ENCODE assay signal across 7 mouse cellular contexts in the genomic region with DNA sequence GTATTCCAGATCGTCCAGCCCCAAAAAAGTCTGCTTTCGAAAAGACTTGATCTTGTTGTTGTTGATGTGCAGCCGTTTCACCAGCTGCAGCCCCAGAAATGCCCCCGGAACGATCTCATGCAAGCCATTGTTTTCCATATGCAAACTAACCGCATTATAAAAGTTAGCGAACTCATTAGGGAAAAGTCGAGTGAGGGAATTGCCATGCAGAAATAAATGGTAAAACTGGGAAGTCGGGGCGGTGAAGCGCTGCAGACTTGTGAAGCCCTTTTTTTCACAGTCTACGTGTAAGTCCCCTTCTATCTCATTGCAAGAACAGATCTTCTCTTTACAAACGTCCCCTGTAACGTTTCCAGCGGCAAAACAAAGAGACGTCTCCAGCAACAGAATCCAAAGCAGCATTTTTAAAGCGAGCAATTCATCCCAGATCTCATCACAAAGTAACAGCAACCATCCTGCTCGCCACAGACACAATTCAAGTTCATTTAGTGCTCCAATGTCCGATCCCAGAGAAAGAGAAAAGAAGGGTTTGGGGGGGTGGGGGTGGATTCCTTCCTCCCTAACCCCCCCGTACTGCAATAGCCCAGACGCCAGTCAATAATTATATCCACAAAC. TPM values are rescaled to one million over a fixed set of nuclear protein-coding genes. Genes with fewer than 3 reads are reported as not detected.
DNase-seq lines count a peak whose midpoint lies in the region; ATAC-seq lines count a peak whose summit lies in the region.

No protein-coding gene starts in this region.

- H3K36me3 ChIP-seq in lung, embryonic 15.5 days = no peaks in the 10 kb centered on the region
- no peaks in the 10 kb centered on the region for H3K36me3 ChIP-seq in forebrain, embryonic 11.5 days (ENCODE audit: control insufficient read depth, insufficient read depth, low read length)

- ATAC-seq in lung, embryonic 15.5 days (ENCODE audit: borderline replicate concordance, extremely low read depth, low FRiP score, low TSS enrichment) = no peak
- no peak for ATAC-seq in forebrain, embryonic 11.5 days (replicated peaks; ENCODE audit: low FRiP score)

- 2% methylated on average over 21 of the region's 21 CpGs for WGBS in lung, embryonic 15.5 days
- 1% methylated on average over 21 of the region's 21 CpGs for WGBS in forebrain, embryonic 11.5 days

- H3K9me3 ChIP-seq in lung, embryonic 15.5 days = no peaks in the 10 kb centered on the region
- no peaks in the 10 kb centered on the region for H3K9me3 ChIP-seq in forebrain, embryonic 11.5 days (ENCODE audit: control insufficient read depth, low read length)

- peaks cover 15% of the 10 kb centered on the region; the same call in 1 of the 2 replicates for H3K4me1 ChIP-seq in lung, embryonic 15.5 days
- H3K4me1 ChIP-seq in forebrain, embryonic 11.5 days (replicated peaks; ENCODE audit: control insufficient read depth, insufficient read depth, low read length) = peaks cover 8% of the 10 kb centered on the region

- DNase-seq in lung, postnatal 25 days (ENCODE audit: low spot score) = no peak
- DNase-seq in forebrain, embryonic 11.5 days (ENCODE audit: low spot score) = peak; percentile 49
- DNase-seq in layer of hippocampus, postnatal 14 days (ENCODE audit: low spot score in 2 of 2) = peak; percentile 30 to 39
- peak; percentile 21 for DNase-seq in retina, embryonic 14.5 days (ENCODE audit: low spot score)
- DNase-seq in thymus, postnatal 4 days = no peak
- no peak for DNase-seq in spleen, postnatal 10 days (ENCODE audit: low spot score in 2 of 2)

- 0 out of 2 replicates have a peak overlapping the region, but pooled peaks have one; percentile 28 for H3K4me3 ChIP-seq in lung, embryonic 15.5 days
- H3K4me3 ChIP-seq in forebrain, embryonic 11.5 days (ENCODE audit: low read depth, low read length) = peak overlapping the region; percentile 54

- peak overlapping the region; percentile 56 for H3K4me2 ChIP-seq in lung, embryonic 15.5 days
- H3K4me2 ChIP-seq in forebrain, embryonic 11.5 days (ENCODE audit: low read depth, low read length, severe bottlenecking) = peak overlapping the region; percentile 64

- peaks cover 39% of the 10 kb centered on the region for H3K27me3 ChIP-seq in lung, embryonic 15.5 days
- no peaks in the 10 kb centered on the region for H3K27me3 ChIP-seq in forebrain, embryonic 11.5 days (ENCODE audit: control insufficient read depth, insufficient read depth, low read length)

- H3K27ac ChIP-seq in lung, embryonic 15.5 days = no peak overlapping the region
- H3K27ac ChIP-seq in forebrain, embryonic 11.5 days (ENCODE audit: low read depth, low read length) = 0 out of 2 replicates have a peak overlapping the region, but pooled peaks have one; percentile 25

- H3K9ac ChIP-seq in lung, embryonic 15.5 days = no peak overlapping the region
- H3K9ac ChIP-seq in forebrain, embryonic 11.5 days (ENCODE audit: low read length) = peak overlapping the region; percentile 65

RNA-seq across cellular contexts. Expression of gene Slitrk1, which starts 1.0 kb away (rescaled TPM):
- polyA plus RNA-seq in lung, embryonic 15.5 days (2015; fragmentation: Nextera tagmentation; extraction: Ambion mirVana) = 0.05 and 0.14 TPM in 2 replicates
- polyA plus RNA-seq in forebrain, embryonic 11.5 days (2014; fragmentation: Nextera tagmentation; extraction: Ambion mirVana) = 6.9 and 7.3 TPM in 2 replicates
- 10 to 100 TPM; 48.8 to 52.6 TPM for total RNA-seq in layer of hippocampus, postnatal 14 days (2021)

Comparison
In these comparisons a context has a peak if more than half of its experiments do, and no peak if none do; other contexts are left out.
1. DNase-seq: peak in forebrain, embryonic 11.5 days (single experiment), layer of hippocampus, postnatal 14 days (2 of 2) and retina, embryonic 14.5 days (single experiment); none in lung, postnatal 25 days (single experiment), thymus, postnatal 4 days (single experiment) and spleen, postnatal 10 days (0 of 2).